9 mouse cellular contexts compared by ENCODE assay signal in genomic region chr5:140795176-140795575, GRCm38 (mm10). TPM values are rescaled to one million over a fixed set of nuclear protein-coding genes. Genes with fewer than 3 reads are reported as not detected.
DNase-seq lines count a peak whose midpoint lies in the region; ATAC-seq and TF ChIP-seq lines count a peak whose summit lies in the region.
"Had no signal": no experiment of that assay in that cellular context is flagged by ENCODE, and none has a peak within 500 bp of the region (broad histone marks: within the 10 kb centered on the region; RNA-seq: fewer than 3 reads in every experiment).

No protein-coding gene starts in this region.

- WGBS in heart, postnatal 0 days: 16% methylated on average over 2 of the region's 2 CpGs
- WGBS in liver, embryonic 15.5 days (ENCODE audit: insufficient replicate concordance): 13% methylated on average over 2 of the region's 2 CpGs

- no peak overlapping the region for H3K9ac ChIP-seq in heart, postnatal 0 days (replicated peaks; ENCODE audit: low read depth, low read length)
- H3K9ac ChIP-seq in liver, embryonic 15.5 days: no peak overlapping the region

- peak overlapping the region; percentile 84 for H3K27ac ChIP-seq in heart, postnatal 0 days (ENCODE audit: low read depth)
- peak overlapping the region; percentile 72 for H3K27ac ChIP-seq in liver, embryonic 15.5 days (replicated peaks)

- peaks cover 73% of the 10 kb centered on the region for H3K4me1 ChIP-seq in heart, postnatal 0 days (ENCODE audit: control insufficient read depth, insufficient read depth)
- H3K4me1 ChIP-seq in liver, embryonic 15.5 days (replicated peaks): peaks cover 88% of the 10 kb centered on the region

- DNase-seq in heart, adult 11 months: peak; percentile 98
- DNase-seq in heart, postnatal 36 days: no peak
- DNase-seq in c-Kit-positive CD71-negative TER-119-negative erythroid progenitor cells, embryonic 14.5 days (ENCODE audit: low read depth): peak; percentile 36
- DNase-seq in heart, postnatal 0 days (ENCODE audit: low spot score): no peak
- no peak for DNase-seq in left cerebral cortex, postnatal 25 days (ENCODE audit: low spot score in 2 of 2)
- no peak for DNase-seq in gastrocnemius, postnatal 14 days
- DNase-seq in urinary bladder, postnatal 10 days (ENCODE audit: low spot score): no peak

- H3K36me3 ChIP-seq in heart, postnatal 0 days (replicated peaks; ENCODE audit: control insufficient read depth, insufficient read depth, low read length): no peaks in the 10 kb centered on the region
- H3K36me3 ChIP-seq in liver, embryonic 15.5 days (replicated peaks): no peaks in the 10 kb centered on the region

- no peak overlapping the region for H3K4me3 ChIP-seq in heart, postnatal 0 days (ENCODE audit: low read depth, low read length)
- H3K4me3 ChIP-seq in liver, embryonic 15.5 days (replicated peaks): no peak overlapping the region

- peak overlapping the region; percentile 16; the same call in 1 of the 2 replicates for H3K4me2 ChIP-seq in heart, postnatal 0 days (ENCODE audit: low read depth, low read length)
- no peak overlapping the region for H3K4me2 ChIP-seq in liver, embryonic 15.5 days

- intact Hi-C loops in heart, postnatal 36 days (cut with DNase I): no loop called here
- intact Hi-C loops in left cerebral cortex, postnatal 25 days (cut with DNase I): no loop called here
- intact Hi-C loops in gastrocnemius, postnatal 14 days (cut with DNase I; ENCODE audit: low total_unique reads): no loop called here

- H3K27me3 ChIP-seq in heart, postnatal 0 days (ENCODE audit: control insufficient read depth, insufficient read depth, low read length): no peaks in the 10 kb centered on the region
- H3K27me3 ChIP-seq in liver, embryonic 15.5 days: no peaks in the 10 kb centered on the region
- H3K27me3 ChIP-seq: Patski had no signal

- H3K9me3 ChIP-seq in heart, postnatal 0 days (replicated peaks; ENCODE audit: control insufficient read depth, low read length): no peaks in the 10 kb centered on the region
- H3K9me3 ChIP-seq in liver, embryonic 15.5 days (replicated peaks): no peaks in the 10 kb centered on the region

- TF ChIP-seq CTCF in heart, postnatal 0 days (IDR thresholded peaks at IDR 0.05; ENCODE audit: low read depth): no peak

- ATAC-seq in heart, postnatal 0 days (ENCODE audit: insufficient read depth, low read depth): no peak; the same call in 1 of the 2 replicates
- ATAC-seq in liver, embryonic 15.5 days (ENCODE audit: insufficient read depth): peak; percentile 79
- ATAC-seq: Patski had no signal

- peak; percentile 57; the same call in 1 of the 2 replicates for TF ChIP-seq EP300 in heart, postnatal 0 days (IDR thresholded peaks at IDR 0.05; ENCODE audit: low read depth)

RNA-seq across cellular contexts. Expression of gene Gna12, which starts 35.1 kb away (rescaled TPM):
- total RNA-seq in heart, postnatal 36 days (2021): 100 to 1,000 TPM; 109 to 114 TPM
- total RNA-seq in heart, postnatal 0 days (2014; rRNA removed; ENCODE audit: low replicate concordance): 132 and 145 TPM in 2 replicates
- 13.4 and 13.9 TPM in 2 replicates for polyA plus RNA-seq in heart, postnatal 0 days (2015; fragmentation: Nextera tagmentation; extraction: Ambion mirVana)
- 14.1 and 18.9 TPM in 2 replicates for polyA plus RNA-seq in liver, embryonic 15.5 days (2015; fragmentation: Nextera tagmentation; extraction: Ambion mirVana)
- 10 to 100 TPM; 72.1 to 76.6 TPM for total RNA-seq in left cerebral cortex, postnatal 25 days (2021)
- 10 to 100 TPM; 26.6 to 35.0 TPM for total RNA-seq in gastrocnemius, postnatal 14 days (2021)

Comparison
In these comparisons a context has a peak if more than half of its experiments do, and no peak if none do; other contexts are left out.
1. DNase-seq: peak in heart, adult 11 months (single experiment) and c-Kit-positive CD71-negative TER-119-negative erythroid progenitor cells, embryonic 14.5 days (single experiment); none in heart, postnatal 36 days (0 of 2), heart, postnatal 0 days (single experiment), left cerebral cortex, postnatal 25 days (0 of 2), gastrocnemius, postnatal 14 days (single experiment) and urinary bladder, postnatal 10 days (single experiment).